Mouse (Mus musculus) liver, embryonic 15.5 days (tissue): ENCODE measurements around the gene Cd300lf. TPM values are rescaled to one million over a fixed set of nuclear protein-coding genes. Genes with fewer than 3 reads are reported as not detected.

Experiments used
- ATAC-seq: fragments of 200-750 bp; cut with Nextera tagmentation; 2 replicates; pipeline ENCODE4 v1.8.0; 2017; ENCODE audit warnings: moderate number of reproducible peaks, mild to moderate bottlenecking, moderate library complexity; ENCODE audit not compliant: insufficient read depth
- H3K27ac ChIP-seq: fragments of 300-500 bp; sonication (generic); replicated peaks from 2 replicates; pipeline ENCODE4 v1.5.1; 2015; ENCODE audit warnings: mild to moderate bottlenecking, inconsistent platforms
- H3K27me3 ChIP-seq: fragments of 300-500 bp; sonication (generic); 2 replicates; pipeline ENCODE4 v1.6.1; 2015; ENCODE audit warnings: mild to moderate bottlenecking, inconsistent platforms
- H3K36me3 ChIP-seq: fragments of 300-500 bp; sonication (generic); replicated peaks from 2 replicates; pipeline ENCODE4 v1.6.1; 2015; ENCODE audit warnings: moderate library complexity, mild to moderate bottlenecking, inconsistent platforms
- H3K4me1 ChIP-seq: fragments of 300-500 bp; sonication (generic); replicated peaks from 2 replicates; pipeline ENCODE4 v1.6.1; 2015; ENCODE audit warnings: inconsistent platforms
- H3K4me2 ChIP-seq: fragments of 300-500 bp; sonication (generic); 2 replicates; pipeline ENCODE4 v1.6.1; 2015; ENCODE audit warnings: moderate library complexity, mild to moderate bottlenecking, inconsistent platforms
- H3K4me3 ChIP-seq: fragments of 300-500 bp; sonication (generic); replicated peaks from 2 replicates; pipeline ENCODE4 v1.5.1; 2015; ENCODE audit warnings: mild to moderate bottlenecking, inconsistent platforms
- H3K9ac ChIP-seq: fragments of 300-500 bp; sonication (generic); 2 replicates; pipeline ENCODE4 v1.6.1; 2015; ENCODE audit warnings: moderate library complexity, mild to moderate bottlenecking, inconsistent platforms
- H3K9me3 ChIP-seq: fragments of 300-500 bp; sonication (generic); replicated peaks from 2 replicates; pipeline ENCODE4 v1.6.1; 2016; ENCODE audit warnings: inconsistent platforms
- WGBS: fragments of 180-500 bp; shearing (Covaris S2); methylation state at CpG from one replicate; pipeline ENCODE4 v1.1.7; 2015; ENCODE audit warnings: mixed read lengths; ENCODE audit not compliant: insufficient replicate concordance; 5-methylcytosine and 5-hydroxymethylcytosine counted together
- polyA plus RNA-seq: library from polyadenylated mRNA; unstranded; fragments of >200 nt; fragmentation: Nextera tagmentation; extraction: Ambion mirVana; gene quantifications from 2 replicates; pipeline ENCODE4 v1.2.1, GENCODE M21; 2015

Gene Cd300lf
- polyA plus RNA-seq, 1 experiment from 2014 or later, result 4.5 TPM

DNA sequence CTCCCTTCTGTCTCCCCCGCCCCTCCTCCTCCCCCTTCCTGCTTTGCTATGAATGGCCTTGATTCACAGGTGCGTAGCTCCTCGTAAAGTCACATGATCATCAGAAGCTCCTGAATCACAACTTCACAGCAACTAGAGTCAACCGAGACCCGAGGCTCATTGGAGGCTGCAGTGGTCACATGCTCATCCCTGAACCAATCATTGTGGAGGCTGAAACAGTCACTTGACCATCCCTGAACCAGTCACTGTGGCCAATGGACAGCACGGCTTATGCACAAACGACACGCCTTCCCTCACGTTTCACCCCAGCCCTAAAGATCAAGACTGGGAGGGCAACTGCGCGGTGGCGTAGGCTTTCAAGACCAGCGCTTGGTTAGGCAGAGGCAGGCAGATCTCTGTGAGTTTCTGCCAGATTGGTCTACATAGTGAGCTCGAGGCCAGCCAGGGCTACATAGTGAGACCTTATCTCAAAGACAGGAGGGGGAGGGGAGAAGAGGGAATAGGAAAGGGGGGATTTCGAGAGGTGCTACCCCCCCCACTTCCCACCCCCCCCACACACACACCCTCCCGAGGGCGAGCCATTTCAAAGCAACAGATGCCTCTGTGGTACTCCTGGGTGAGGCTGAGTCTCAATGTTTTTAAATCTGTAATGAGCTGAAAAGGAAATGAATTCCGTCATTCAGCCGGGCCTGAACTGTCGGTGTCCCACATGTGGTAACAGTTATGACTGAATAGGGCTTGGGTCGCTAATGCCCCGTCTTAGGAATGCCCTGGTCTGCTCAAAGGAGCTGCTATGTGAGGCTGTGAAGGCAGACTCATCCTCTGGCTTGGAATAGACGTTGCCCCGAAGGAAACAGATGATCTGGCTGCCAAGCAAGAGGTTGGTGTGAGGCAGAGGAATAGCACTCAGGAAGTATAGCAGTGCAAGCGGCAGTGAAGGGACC, 30.1 kb downstream of the Cd300lf start:
- ATAC-seq, result no peak

DNA sequence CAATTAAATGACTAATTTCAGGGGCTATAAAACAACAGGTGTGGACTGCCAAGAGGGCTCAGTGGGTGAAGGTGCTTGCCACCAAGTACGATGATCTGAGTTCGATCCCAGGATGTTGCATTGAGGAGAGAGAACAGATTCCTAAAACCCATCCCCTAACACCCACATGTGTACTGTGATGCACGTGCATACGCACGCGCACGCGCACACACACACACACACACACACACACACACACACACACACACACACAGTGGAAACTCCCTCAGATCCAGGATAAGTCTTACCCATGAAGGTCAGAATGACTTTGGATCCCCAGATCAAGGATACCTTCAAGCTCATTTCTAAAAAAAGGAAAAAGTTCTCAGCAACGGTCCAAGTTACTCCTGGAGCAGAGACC, 31.7 kb downstream of the Cd300lf start:
- Histone ChIP-seq H3K36me3 (no peaks in the 10 kb centered on the region), H3K9me3 (no peaks in the 10 kb centered on the region), H3K4me3 (no peak overlapping the region), H3K4me2 (no peak overlapping the region), H3K9ac (no peak overlapping the region), H3K27ac (no peak overlapping the region), H3K27me3 (no peaks in the 10 kb centered on the region), H3K4me1 (no peaks in the 10 kb centered on the region)
- WGBS, result 85% methylated on average over 9 of the region's 9 CpGs
- ATAC-seq, result no peak

More for the DNA sequence above, 30.1 kb downstream of the Cd300lf start:
- 71% methylated on average over 25 of the region's 25 CpGs for WGBS
- H3K9ac ChIP-seq, result no peak overlapping the region
- H3K27ac ChIP-seq, result no peak overlapping the region
- H3K36me3 ChIP-seq, result no peaks in the 10 kb centered on the region
- no peaks in the 10 kb centered on the region for H3K4me1 ChIP-seq
- H3K27me3 ChIP-seq, result no peaks in the 10 kb centered on the region
- no peak overlapping the region for H3K4me2 ChIP-seq
- no peaks in the 10 kb centered on the region for H3K9me3 ChIP-seq
- H3K4me3 ChIP-seq, result no peak overlapping the region

- no peaks in the 10 kb centered on the region for H3K9me3 ChIP-seq
- 61% methylated on average over 6 of the region's 6 CpGs for WGBS
- no peak overlapping the region for H3K27ac ChIP-seq
- no peak overlapping the region for H3K4me2 ChIP-seq
- no peaks in the 10 kb centered on the region for H3K4me1 ChIP-seq
- no peak for ATAC-seq
- H3K27me3 ChIP-seq, result no peaks in the 10 kb centered on the region
- H3K9ac ChIP-seq, result no peak overlapping the region
- no peak overlapping the region for H3K4me3 ChIP-seq
- no peaks in the 10 kb centered on the region for H3K36me3 ChIP-seq
Observed at GRCm38 (mm10) chr11:115101615-115102051, 32.2 kb downstream of the Cd300lf start.

DNA sequence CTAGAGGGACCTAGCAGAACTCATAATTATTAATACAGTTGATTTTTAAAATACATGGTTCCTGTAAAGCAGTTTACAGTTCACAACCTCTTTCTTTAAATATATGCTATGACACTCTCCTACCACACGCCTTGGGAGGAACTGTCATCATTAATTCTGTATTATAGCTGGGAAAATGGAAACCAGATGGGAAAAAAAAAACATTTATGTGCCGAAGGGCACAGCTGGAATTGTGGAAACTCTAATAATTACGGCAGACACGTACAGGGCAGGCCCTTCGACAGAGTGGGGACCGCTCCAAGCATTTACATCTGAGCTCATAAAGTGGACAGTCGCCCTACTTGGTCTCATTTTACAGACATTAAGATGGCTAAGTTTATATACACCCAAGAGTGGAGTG, 33.1 kb downstream of the Cd300lf start:
- H3K4me1 ChIP-seq, result no peaks in the 10 kb centered on the region
- no peak overlapping the region for H3K27ac ChIP-seq
- no peak overlapping the region for H3K4me2 ChIP-seq
- no peaks in the 10 kb centered on the region for H3K27me3 ChIP-seq
- no peaks in the 10 kb centered on the region for H3K9me3 ChIP-seq
- H3K4me3 ChIP-seq, result no peak overlapping the region
- ATAC-seq, result no peak
- 69% methylated on average over 7 of the region's 7 CpGs for WGBS
- no peaks in the 10 kb centered on the region for H3K36me3 ChIP-seq
- no peak overlapping the region for H3K9ac ChIP-seq

DNA sequence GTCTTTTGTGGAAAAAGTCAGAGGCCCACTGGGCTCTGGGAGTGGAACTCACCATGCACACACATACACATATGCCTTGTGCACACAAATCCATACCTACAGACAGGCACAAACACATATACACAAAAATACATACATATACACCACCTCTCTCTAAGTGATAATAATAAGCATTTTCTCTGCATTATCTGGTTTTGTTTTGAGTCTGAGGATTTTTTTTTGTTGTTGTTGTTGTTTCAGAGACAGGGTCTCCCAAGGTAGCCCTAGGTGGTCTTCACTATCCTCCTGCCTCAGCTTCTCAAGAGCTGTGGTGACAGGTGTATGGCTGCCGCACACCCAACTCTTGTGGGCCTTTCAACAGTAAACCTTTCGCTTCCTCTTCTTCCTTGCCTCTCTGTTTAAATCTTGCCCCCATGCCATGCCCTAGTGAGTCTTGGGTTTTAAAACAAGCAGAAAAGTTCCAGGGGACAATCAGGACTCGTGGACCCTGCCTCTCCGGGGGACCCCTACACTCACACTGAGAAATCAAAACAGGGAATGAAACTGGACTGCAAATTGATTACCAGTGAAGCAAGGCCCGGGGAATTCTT, 33.7 kb downstream of the Cd300lf start:
- H3K4me2 ChIP-seq, result no peak overlapping the region
- no peaks in the 10 kb centered on the region for H3K27me3 ChIP-seq
- H3K9me3 ChIP-seq, result no peaks in the 10 kb centered on the region
- no peak overlapping the region for H3K4me3 ChIP-seq
- H3K4me1 ChIP-seq, result no peaks in the 10 kb centered on the region
- ATAC-seq, result no peak
- H3K27ac ChIP-seq, result no peak overlapping the region
- WGBS, result 53% methylated on average over 5 of the region's 5 CpGs
- H3K36me3 ChIP-seq, result no peaks in the 10 kb centered on the region
- H3K9ac ChIP-seq, result no peak overlapping the region

GRCm38 (mm10) chr11:115099241-115099840, 34.5 kb downstream of the Cd300lf start:
- Histone ChIP-seq H3K4me2 (no peak overlapping the region), H3K4me1 (no peaks in the 10 kb centered on the region), H3K4me3 (no peak overlapping the region), H3K27me3 (no peaks in the 10 kb centered on the region), H3K27ac (no peak overlapping the region), H3K9ac (no peak overlapping the region), H3K9me3 (no peaks in the 10 kb centered on the region), H3K36me3 (no peaks in the 10 kb centered on the region)
- ATAC-seq, result no peak
- WGBS, result 54% methylated on average over 16 of the region's 16 CpGs

GRCm38 (mm10) chr11:115098203-115098932, 35.4 kb downstream of the Cd300lf start:
- H3K4me1 ChIP-seq, result no peaks in the 10 kb centered on the region
- WGBS, result 38% methylated on average over 10 of the region's 10 CpGs
- H3K27ac ChIP-seq, result no peak overlapping the region
- no peaks in the 10 kb centered on the region for H3K27me3 ChIP-seq
- no peak overlapping the region for H3K4me2 ChIP-seq
- H3K9me3 ChIP-seq, result 0 out of 2 replicates have a peak, but pooled peaks cover under 1% of the 10 kb centered on the region
- H3K4me3 ChIP-seq, result no peak overlapping the region
- ATAC-seq, result no peak
- no peaks in the 10 kb centered on the region for H3K36me3 ChIP-seq
- no peak overlapping the region for H3K9ac ChIP-seq

GRCm38 (mm10) chr11:115092140-115092539, 41.7 kb downstream of the Cd300lf start:
- Histone ChIP-seq H3K4me1 (no peaks in the 10 kb centered on the region), H3K36me3 (no peaks in the 10 kb centered on the region), H3K4me3 (no peak overlapping the region), H3K27me3 (peaks cover 29% of the 10 kb centered on the region), H3K27ac (no peak overlapping the region), H3K9me3 (0 out of 2 replicates have a peak, but pooled peaks cover 4% of the 10 kb centered on the region), H3K9ac (no peak overlapping the region), H3K4me2 (no peak overlapping the region)
- no peak for ATAC-seq
- 17% methylated on average over 4 of the region's 4 CpGs for WGBS

GRCm38 (mm10) chr11:115091362-115091901, 42.4 kb downstream of the Cd300lf start, which contains the start of gene Rab37:
TSS of gene Rab37 (plus strand) at chr11:115091431.
- H3K36me3 ChIP-seq, result no peaks in the 10 kb centered on the region
- H3K9ac ChIP-seq, result no peak within 1 kb of the TSS
- no peak within 1 kb of the TSS for H3K27ac ChIP-seq
- no peak within 1 kb of the TSS for H3K4me3 ChIP-seq
- no peak within 1 kb of the TSS for H3K4me2 ChIP-seq
- WGBS, result 3% methylated on average over 36 of the region's 36 CpGs
- ATAC-seq, result no peak
- H3K9me3 ChIP-seq, result 0 out of 2 replicates have a peak, but pooled peaks cover 4% of the 10 kb centered on the region
- H3K27me3 ChIP-seq, result peaks cover 29% of the 10 kb centered on the region
- no peaks in the 10 kb centered on the region for H3K4me1 ChIP-seq

GRCm38 (mm10) chr11:115089853-115090252, 43.9 kb downstream of the Cd300lf start:
- H3K4me2 ChIP-seq, result no peak overlapping the region
- 0 out of 2 replicates have a peak, but pooled peaks cover 4% of the 10 kb centered on the region for H3K9me3 ChIP-seq
- no peaks in the 10 kb centered on the region for H3K4me1 ChIP-seq
- peaks cover 32% of the 10 kb centered on the region for H3K27me3 ChIP-seq
- no peak overlapping the region for H3K27ac ChIP-seq
- H3K4me3 ChIP-seq, result no peak overlapping the region
- H3K36me3 ChIP-seq, result no peaks in the 10 kb centered on the region
- 60% methylated on average over 6 of the region's 6 CpGs for WGBS
- no peak overlapping the region for H3K9ac ChIP-seq
- no peak for ATAC-seq
